Mouse (Mus musculus): ENCODE results near the gene Drd1. TPM values are rescaled to one million over a fixed set of nuclear protein-coding genes. Genes with fewer than 3 reads are reported as not detected.

Drd1 gene
- total RNA-seq, 2 experiments from 2014 or later, result 0.28 to 1.1 TPM

- intact Hi-C loops (cut with DNase I), result no loop called here
- DNase-seq (ENCODE audit: low spot score), result no peak
These were observed 46.8 kb downstream of the Drd1 start for GRCm38 (mm10) chr13:54008716-54009115.

Other genes starting within 250 kb of the Drd1 start
- 1 to 10 TPM; 6.8 to 7.7 TPM for gene Sfxn1, start 16.2 kb upstream of the Drd1 start, total RNA-seq (2021)
- under 1 TPM; 0.10 to 0.28 TPM for gene Hrh2, start 136.4 kb upstream of the Drd1 start, total RNA-seq (2021)